Mouse (Mus musculus) midbrain, embryonic 11.5 days (tissue): ENCODE results near the gene Sbf2. TPM values are rescaled to one million over a fixed set of nuclear protein-coding genes. Genes with fewer than 3 reads are reported as not detected.

ENCODE experiments used
- ATAC-seq: fragments of 200-750 bp; cut with Nextera tagmentation; 2 replicates; pipeline ENCODE4 v1.8.0; 2017; ENCODE audit warnings: moderate TSS enrichment, moderate library complexity; ENCODE audit not compliant: low FRiP score
- DNase-seq: peaks from one replicate; pipeline ENCODE4 v3.0.0; 2015; ENCODE audit warnings: low spot score; ENCODE audit errors: missing footprints
- H3K27ac ChIP-seq: fragments of 300-500 bp; sonication (generic); 2 replicates; pipeline ENCODE4 v1.5.1; 2014; ENCODE audit warnings: low read depth, low read length
- H3K27me3 ChIP-seq: fragments of 300-500 bp; sonication (generic); 2 replicates; pipeline ENCODE4 v1.6.1; 2014; ENCODE audit warnings: mild to moderate bottlenecking, low read length, moderate library complexity, mixed read lengths; ENCODE audit not compliant: control insufficient read depth, insufficient read depth
- H3K36me3 ChIP-seq: fragments of 300-500 bp; sonication (generic); 2 replicates; pipeline ENCODE4 v1.6.1; 2014; ENCODE audit warnings: mild to moderate bottlenecking, low read length, moderate library complexity, mixed read lengths; ENCODE audit not compliant: control insufficient read depth, insufficient read depth
- H3K4me1 ChIP-seq: fragments of 300-500 bp; sonication (generic); 2 replicates; pipeline ENCODE4 v1.6.1; 2014; ENCODE audit warnings: low read length; ENCODE audit not compliant: control insufficient read depth, insufficient read depth
- H3K4me2 ChIP-seq: fragments of 300-500 bp; sonication (generic); 2 replicates; pipeline ENCODE4 v1.6.1; 2014; ENCODE audit warnings: mild to moderate bottlenecking, moderate library complexity
- H3K4me3 ChIP-seq: fragments of 300-500 bp; sonication (generic); 2 replicates; pipeline ENCODE4 v1.5.1; 2014; ENCODE audit warnings: low read depth, low read length
- H3K9ac ChIP-seq: fragments of 300-500 bp; sonication (generic); 2 replicates; pipeline ENCODE4 v1.6.1; 2014; ENCODE audit warnings: low read length
- H3K9me3 ChIP-seq: fragments of 300-500 bp; sonication (generic); 2 replicates; pipeline ENCODE4 v1.6.1; 2016; ENCODE audit warnings: low read length; ENCODE audit not compliant: control insufficient read depth
- WGBS: fragments of 180-500 bp; shearing (Covaris S2); extraction: QIAGEN DNeasy Blood & Tissue Kit; methylation state at CpG from one replicate; pipeline ENCODE4 v1.1.7; 2014; 5-methylcytosine and 5-hydroxymethylcytosine counted together
- polyA plus RNA-seq: library from polyadenylated mRNA; unstranded; fragments of >200 nt; fragmentation: Nextera tagmentation; extraction: Ambion mirVana; gene quantifications from 2 replicates; pipeline ENCODE4 v1.2.1, GENCODE M21; 2014

Gene Sbf2
- polyA plus RNA-seq, 1 experiment from 2014 or later: 34.6 TPM

DNA sequence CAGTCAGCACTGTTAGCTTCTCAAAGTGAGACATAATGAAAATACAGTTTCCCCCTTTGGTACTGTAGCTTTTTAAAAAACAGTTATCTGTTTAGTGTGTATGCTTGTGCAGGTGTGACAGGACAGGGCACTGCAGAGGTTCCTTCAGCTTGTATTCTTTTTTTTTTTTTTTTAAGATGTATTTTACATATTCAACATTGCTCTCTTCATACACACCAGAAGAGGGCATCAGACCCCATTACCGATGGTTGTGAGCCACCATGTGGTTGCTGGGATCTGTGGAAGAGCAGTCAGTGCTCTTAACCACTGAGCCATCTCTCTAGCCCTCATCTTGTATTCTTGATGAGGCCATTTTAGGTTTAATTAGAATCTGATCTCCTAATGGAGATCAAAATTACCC, 289.9 kb downstream of the Sbf2 start:
- peaks cover 9% of the 10 kb centered on the region; the same call in 1 of the 2 replicates for H3K36me3 ChIP-seq
- ATAC-seq: no peak
- H3K27ac ChIP-seq: no peak overlapping the region
- H3K27me3 ChIP-seq: no peaks in the 10 kb centered on the region
- 100% methylated on average over 1 of the region's 1 CpGs for WGBS
- no peak for DNase-seq
- no peak overlapping the region for H3K4me3 ChIP-seq
- H3K4me2 ChIP-seq: no peak overlapping the region
- H3K9ac ChIP-seq: no peak overlapping the region
- H3K9me3 ChIP-seq: no peaks in the 10 kb centered on the region
- no peaks in the 10 kb centered on the region for H3K4me1 ChIP-seq

- Histone ChIP-seq H3K4me2 (no peak overlapping the region), H3K27me3 (no peaks in the 10 kb centered on the region), H3K9ac (no peak overlapping the region), H3K9me3 (no peaks in the 10 kb centered on the region), H3K4me3 (no peak overlapping the region), H3K36me3 (peaks cover 9% of the 10 kb centered on the region; the same call in 1 of the 2 replicates), H3K27ac (no peak overlapping the region), H3K4me1 (no peaks in the 10 kb centered on the region)
- 76% methylated on average over 5 of the region's 5 CpGs for WGBS
- DNase-seq: peak; percentile 66
- no peak for ATAC-seq
Measured at GRCm38 (mm10) chr7:110321106-110321505, 293.6 kb downstream of the Sbf2 start.

DNA sequence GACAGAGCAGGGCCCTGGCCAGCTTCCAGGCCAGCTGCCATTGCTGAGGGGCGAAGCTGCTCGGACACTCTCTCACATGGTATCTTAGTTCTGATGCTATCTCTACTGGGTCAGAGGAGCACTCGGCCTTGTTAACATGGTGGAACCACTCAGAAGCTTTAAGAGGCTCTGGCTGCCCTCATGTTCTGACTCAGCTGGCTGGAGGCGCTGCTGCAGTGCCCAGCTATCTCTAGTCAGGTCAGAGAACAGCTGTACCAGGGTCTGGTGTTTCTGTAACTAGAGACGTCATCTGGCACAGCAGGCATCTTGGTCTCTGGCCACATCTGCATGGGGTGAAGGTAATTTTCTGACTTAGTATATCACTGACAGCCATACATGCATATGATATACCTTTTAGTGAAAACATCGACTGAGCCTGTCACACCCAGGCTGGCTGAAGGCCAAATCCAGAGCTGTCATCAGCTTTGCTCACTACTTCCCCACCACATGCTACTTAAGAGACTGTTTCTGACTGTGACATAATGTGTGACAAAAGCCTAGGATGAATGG, 295.7 kb downstream of the Sbf2 start:
- Histone ChIP-seq H3K9ac (no peak overlapping the region), H3K4me1 (no peaks in the 10 kb centered on the region), H3K9me3 (no peaks in the 10 kb centered on the region), H3K36me3 (peaks cover 11% of the 10 kb centered on the region; the same call in 1 of the 2 replicates), H3K27me3 (no peaks in the 10 kb centered on the region), H3K4me3 (no peak overlapping the region), H3K4me2 (no peak overlapping the region), H3K27ac (no peak overlapping the region)
- DNase-seq (no peak), ATAC-seq (no peak)
- WGBS: 91% methylated on average over 6 of the region's 6 CpGs

GRCm38 (mm10) chr7:110317412-110317811, 297.3 kb downstream of the Sbf2 start:
- Histone ChIP-seq H3K27me3 (no peaks in the 10 kb centered on the region), H3K9me3 (no peaks in the 10 kb centered on the region), H3K4me1 (no peaks in the 10 kb centered on the region), H3K4me2 (no peak overlapping the region), H3K4me3 (no peak overlapping the region), H3K9ac (no peak overlapping the region), H3K27ac (no peak overlapping the region), H3K36me3 (peaks cover 9% of the 10 kb centered on the region; the same call in 1 of the 2 replicates)
- ATAC-seq: no peak
- WGBS: 94% methylated on average over 4 of the region's 4 CpGs
- DNase-seq: no peak

GRCm38 (mm10) chr7:110315352-110315751, 299.4 kb downstream of the Sbf2 start:
- Histone ChIP-seq H3K9me3 (no peaks in the 10 kb centered on the region), H3K27me3 (no peaks in the 10 kb centered on the region), H3K27ac (no peak overlapping the region), H3K9ac (no peak overlapping the region), H3K4me1 (no peaks in the 10 kb centered on the region), H3K36me3 (peaks cover 17% of the 10 kb centered on the region), H3K4me2 (no peak overlapping the region), H3K4me3 (no peak overlapping the region)
- ATAC-seq (no peak), DNase-seq (no peak)
- 100% methylated on average over 1 of the region's 1 CpGs for WGBS

DNA sequence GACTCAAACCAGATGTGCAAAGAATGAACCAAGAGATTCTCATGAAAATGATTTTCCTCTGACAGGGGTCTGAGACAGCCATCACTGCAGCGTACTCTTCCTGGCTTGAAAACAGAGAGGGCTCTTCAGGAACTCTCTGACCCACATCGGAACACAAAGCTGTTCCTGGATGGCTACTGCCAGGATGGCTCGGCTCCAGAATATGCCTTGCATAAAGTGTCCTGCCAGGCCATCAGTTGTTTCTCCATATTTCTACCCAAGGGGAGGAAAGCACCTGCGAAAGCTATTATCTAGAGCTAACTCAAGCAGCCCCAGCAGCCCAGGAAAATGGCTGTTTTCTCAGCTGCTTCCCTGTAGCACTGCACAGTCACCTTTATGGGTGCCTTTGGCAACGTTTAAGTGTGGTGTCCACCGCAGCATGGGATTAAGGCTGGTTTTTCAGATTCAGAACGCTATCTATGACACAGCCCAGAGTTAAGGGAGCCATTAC, 300.3 kb downstream of the Sbf2 start:
- Histone ChIP-seq H3K27ac (no peak overlapping the region), H3K36me3 (peaks cover 17% of the 10 kb centered on the region), H3K27me3 (no peaks in the 10 kb centered on the region), H3K4me2 (no peak overlapping the region), H3K9me3 (no peaks in the 10 kb centered on the region), H3K4me1 (no peaks in the 10 kb centered on the region), H3K9ac (no peak overlapping the region), H3K4me3 (no peak overlapping the region)
- no peak for ATAC-seq
- no peak for DNase-seq
- WGBS: 94% methylated on average over 7 of the region's 7 CpGs

- WGBS: 94% methylated on average over 9 of the region's 9 CpGs
- Histone ChIP-seq H3K27me3 (no peaks in the 10 kb centered on the region), H3K9me3 (no peaks in the 10 kb centered on the region), H3K4me3 (no peak overlapping the region), H3K4me2 (no peak overlapping the region), H3K36me3 (peaks cover 17% of the 10 kb centered on the region), H3K4me1 (no peaks in the 10 kb centered on the region), H3K9ac (no peak overlapping the region), H3K27ac (no peak overlapping the region)
- ATAC-seq (no peak), DNase-seq (no peak)
Measured at GRCm38 (mm10) chr7:110313392-110314055, 301.2 kb downstream of the Sbf2 start.

GRCm38 (mm10) chr7:110309246-110309645, 305.5 kb downstream of the Sbf2 start:
- no peak overlapping the region for H3K27ac ChIP-seq
- no peak for ATAC-seq
- no peak overlapping the region for H3K9ac ChIP-seq
- H3K27me3 ChIP-seq: no peaks in the 10 kb centered on the region
- no peak overlapping the region for H3K4me2 ChIP-seq
- WGBS: 91% methylated on average over 8 of the region's 8 CpGs
- no peak overlapping the region for H3K4me3 ChIP-seq
- peaks cover 4% of the 10 kb centered on the region; the same call in 1 of the 2 replicates for H3K4me1 ChIP-seq
- no peak for DNase-seq
- H3K9me3 ChIP-seq: no peaks in the 10 kb centered on the region
- H3K36me3 ChIP-seq: peaks cover 9% of the 10 kb centered on the region

GRCm38 (mm10) chr7:110307741-110308140, 307.0 kb downstream of the Sbf2 start:
- DNase-seq: no peak
- no peak overlapping the region for H3K4me3 ChIP-seq
- peaks cover 9% of the 10 kb centered on the region for H3K36me3 ChIP-seq
- H3K9ac ChIP-seq: no peak overlapping the region
- WGBS: 84% methylated on average over 11 of the region's 11 CpGs
- peaks cover 4% of the 10 kb centered on the region; the same call in 1 of the 2 replicates for H3K4me1 ChIP-seq
- no peak for ATAC-seq
- H3K27me3 ChIP-seq: no peaks in the 10 kb centered on the region
- H3K9me3 ChIP-seq: no peaks in the 10 kb centered on the region
- H3K4me2 ChIP-seq: no peak overlapping the region
- no peak overlapping the region for H3K27ac ChIP-seq
